Mouse (Mus musculus) spleen, postnatal 10 days (tissue): ENCODE measurements around the gene Gm39566.

Experiments used
- DNase-seq, 2 experiments: peaks; one replicate each; pipeline ENCODE4 v3.0.0; 2021 to 2022; ENCODE audit warnings: low spot score in 2 of 2

Gm39566 gene

DNA sequence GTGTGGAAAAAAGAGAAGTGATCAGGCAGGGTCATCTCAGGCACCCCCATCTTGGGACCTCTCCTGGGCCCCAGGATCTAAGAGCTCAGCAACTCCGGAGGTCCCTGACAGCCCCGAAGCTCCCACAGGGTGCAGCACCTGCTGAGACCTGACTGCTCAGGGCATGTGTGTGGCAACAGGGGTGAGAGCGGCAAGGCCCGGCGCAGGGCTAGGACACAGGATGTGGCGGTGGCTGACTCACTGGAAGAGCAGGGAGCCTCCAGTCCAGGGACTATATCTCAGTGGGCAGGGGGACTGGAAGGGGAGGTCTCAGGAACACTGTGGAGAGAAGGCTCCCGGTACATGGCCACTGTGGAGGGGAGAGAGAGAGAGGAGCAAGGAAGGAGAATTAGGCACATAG lies 17.2 kb downstream of the Gm39566 start:
- DNase-seq: no peak

DNA sequence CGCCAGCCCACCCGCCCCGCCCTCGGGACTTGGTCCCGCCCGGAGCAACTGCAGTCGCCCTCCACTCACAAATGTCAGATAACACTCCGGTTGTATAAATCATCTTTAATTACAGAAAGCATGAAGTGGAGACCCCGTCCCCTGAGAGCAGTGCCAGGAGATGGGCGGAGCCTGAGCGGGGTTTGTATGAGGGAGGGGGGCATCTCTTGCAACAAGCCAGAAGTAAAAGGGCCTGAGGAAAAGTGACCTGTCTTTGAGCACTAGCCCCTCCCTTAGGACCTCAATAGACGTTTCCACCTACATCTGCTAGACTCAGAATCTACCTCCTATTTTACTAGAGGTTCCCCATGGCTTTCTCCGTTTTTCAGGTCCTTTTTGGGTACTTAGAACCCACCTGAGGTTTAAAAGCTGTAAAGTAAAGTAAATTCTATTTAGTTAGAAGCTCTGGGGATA lies 19.1 kb downstream of the Gm39566 start:
- no peak for DNase-seq

DNA sequence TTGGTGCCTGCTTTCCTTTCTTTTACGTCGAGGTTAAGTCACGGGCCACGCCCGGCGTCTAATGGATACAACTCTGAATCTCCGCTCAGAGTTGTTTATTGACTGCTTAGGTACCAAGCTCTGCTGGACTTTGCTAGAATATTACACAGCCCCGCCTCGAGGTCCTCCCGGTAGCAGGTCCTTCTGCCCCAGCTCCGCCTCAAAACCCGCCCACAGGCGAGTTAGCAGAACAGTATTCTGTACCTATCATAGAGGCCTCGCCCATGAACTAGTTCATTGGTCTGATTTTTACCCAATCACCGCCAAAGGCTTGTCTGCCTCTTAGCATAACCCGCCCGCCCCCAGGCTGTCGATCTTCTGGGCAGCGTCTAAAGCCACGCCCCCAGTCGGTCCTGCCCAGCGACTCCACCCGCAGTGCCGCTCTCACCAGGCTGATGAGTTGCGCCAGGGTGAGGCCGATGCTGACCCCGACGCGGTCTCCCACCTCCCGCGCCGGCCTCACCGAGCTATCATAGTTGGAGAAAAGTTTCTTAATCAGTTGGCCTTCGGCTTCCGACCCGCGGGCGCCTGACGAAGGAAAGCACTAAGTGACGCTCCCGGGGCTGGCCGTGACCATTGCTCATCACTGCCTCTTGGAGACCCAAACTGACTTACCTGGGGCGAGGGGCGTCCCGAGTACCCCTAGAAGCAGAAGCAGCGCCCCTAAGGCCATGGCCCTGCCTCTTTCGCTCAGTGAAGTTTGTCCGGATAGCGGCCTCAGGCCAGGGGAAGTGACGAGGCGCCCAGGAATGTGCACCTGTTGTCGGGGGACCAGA lies 19.7 kb downstream of the Gm39566 start, which contains the start of gene Chrnb1:
Gene Chrnb1, minus strand, starts transcription at position 776 of the 815 bp plus-strand sequence.
- peak; percentile 84 to 96 for DNase-seq

DNA sequence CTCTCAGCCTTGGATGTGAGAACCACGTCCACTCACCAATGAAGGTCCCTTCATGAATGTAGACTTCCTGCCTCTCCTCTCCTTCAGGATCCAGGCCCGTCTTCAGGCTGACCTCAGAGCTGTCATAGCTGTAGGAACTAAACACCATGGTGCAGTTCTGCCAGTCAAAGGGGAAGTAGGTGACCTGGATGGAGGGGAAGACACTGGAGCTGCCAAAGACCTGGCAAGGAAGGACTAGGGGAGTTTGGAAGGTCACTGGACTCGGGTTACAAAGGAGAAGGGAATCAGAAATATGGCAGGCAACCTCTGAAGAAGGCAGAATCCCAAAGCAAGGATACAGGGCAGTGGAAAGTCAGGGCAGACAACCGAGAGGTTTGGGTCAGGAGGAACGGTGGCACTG lies 21.7 kb downstream of the Gm39566 start:
- no peak for DNase-seq

DNA sequence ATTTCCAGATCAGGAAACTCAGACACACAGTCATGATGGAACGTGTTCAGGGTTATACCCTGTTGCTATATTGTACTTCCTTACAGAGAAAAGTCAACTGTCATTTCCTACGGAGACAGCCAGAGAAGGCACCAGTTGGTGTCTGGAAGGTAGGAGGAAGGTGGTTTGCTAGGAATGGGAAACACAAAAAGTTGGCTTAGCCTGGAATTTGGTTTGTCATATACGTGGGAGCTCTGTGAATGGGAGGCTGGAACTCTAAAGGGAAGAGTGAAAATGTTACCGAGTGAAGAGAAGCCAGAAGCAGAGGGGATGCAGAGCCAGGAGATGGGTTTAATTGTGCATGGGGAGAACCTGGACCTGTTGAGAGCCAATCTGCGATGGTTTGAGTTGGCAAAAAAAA lies 23.7 kb downstream of the Gm39566 start:
- DNase-seq: no peak

DNA sequence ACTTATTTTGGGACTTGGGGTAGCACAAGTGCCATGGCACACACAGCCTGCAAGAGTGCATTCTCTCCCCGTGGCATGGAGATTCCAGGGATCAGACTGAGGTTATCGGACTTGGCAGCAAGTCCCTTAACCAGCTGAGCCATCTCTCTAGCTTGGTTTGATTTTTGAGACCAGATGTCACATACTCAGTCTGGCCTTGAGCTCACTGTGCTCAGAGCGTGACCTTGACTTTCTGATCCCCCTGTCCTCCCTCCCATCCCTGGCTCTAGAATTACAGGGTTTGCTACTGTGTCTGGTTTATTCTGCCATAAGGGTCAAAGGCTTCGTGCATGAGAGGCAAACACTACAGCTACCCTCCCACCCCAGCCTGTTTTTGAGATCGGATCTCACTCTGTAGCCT lies 25.7 kb downstream of the Gm39566 start:
- DNase-seq: no peak

DNA sequence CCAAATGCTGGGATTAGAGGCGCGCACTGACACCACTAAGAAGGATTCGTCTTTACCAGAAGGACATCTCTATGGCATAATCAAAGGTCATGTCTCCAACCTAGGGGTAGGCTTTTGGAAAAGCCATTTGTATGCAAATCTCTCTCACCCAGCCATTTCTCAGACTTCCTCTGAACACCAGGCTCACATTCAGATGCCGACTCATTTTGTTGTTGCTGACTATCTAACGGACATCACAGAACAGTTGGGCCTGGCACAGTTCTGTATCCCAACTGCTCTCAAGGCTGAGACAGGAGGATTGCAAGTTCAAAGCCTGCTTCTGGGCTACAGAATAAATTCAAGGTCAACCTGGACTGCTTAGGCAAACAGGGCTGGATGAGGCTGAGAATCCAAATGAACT lies 27.8 kb downstream of the Gm39566 start:
- no peak for DNase-seq

DNA sequence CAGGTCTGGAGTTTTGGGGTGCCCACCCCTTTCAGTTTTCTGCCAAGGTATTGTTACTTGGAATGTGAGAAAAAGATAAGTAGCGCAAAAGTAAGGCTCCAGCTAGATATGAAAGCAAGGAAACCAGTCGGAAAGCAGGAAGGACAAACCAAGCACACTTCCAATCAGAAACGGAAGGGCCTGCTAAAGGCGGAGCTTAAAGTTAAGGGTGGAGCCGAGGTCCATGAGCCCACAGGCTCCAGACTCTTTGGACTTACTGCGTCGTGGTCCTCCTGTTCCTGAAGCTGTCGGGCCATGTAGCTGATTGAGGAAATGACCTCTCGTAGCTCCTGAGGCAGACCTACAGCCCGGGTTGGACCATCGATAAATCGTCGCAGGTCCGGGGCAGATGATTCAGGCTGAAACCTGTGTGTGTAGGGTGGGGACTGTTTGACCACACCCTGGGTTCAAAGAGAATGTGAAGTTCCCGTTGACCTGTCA lies 30.3 kb downstream of the Gm39566 start:
- peak in 1 of 2 experiments; percentile 48 for DNase-seq

DNA sequence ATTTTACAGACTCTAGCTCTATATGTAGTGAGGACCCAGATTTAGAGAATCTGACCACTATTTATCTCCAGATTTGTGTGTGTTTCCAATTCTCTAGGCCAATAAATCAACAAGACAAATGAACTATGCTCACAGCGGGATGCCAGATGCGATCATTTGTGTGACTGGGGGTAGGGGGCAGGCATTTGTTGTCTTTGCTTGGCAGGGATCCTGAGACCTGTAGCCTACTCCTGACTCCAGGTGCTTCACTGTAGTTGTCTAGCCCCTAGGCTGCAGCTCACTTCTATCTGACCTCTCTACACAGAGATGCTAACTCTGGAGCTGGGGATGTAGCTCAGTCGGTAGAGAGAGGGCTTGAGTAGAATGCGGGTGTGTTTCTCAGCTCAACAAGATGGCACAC lies 33.3 kb downstream of the Gm39566 start:
- no peak for DNase-seq

DNA sequence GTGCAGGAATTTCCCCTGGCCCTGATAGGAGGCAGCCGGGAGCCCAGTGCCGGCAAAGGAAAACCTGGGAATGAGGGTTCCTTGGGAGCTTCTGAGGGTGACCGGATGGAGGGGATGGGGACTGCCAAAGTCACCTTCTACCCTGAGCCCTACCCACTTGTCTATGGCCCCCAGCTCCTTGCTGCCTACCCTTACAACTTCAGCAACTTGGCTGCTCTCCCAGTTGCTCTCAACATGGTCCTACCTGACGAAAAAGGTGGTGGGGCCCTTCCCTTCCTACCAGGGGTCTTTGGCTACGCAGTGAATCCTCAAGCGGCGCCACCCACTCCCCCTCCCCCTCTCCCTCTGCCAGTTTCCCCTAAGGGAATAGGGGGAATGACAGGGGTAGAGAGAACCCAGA lies 36.1 kb downstream of the Gm39566 start:
- DNase-seq: no peak

DNA sequence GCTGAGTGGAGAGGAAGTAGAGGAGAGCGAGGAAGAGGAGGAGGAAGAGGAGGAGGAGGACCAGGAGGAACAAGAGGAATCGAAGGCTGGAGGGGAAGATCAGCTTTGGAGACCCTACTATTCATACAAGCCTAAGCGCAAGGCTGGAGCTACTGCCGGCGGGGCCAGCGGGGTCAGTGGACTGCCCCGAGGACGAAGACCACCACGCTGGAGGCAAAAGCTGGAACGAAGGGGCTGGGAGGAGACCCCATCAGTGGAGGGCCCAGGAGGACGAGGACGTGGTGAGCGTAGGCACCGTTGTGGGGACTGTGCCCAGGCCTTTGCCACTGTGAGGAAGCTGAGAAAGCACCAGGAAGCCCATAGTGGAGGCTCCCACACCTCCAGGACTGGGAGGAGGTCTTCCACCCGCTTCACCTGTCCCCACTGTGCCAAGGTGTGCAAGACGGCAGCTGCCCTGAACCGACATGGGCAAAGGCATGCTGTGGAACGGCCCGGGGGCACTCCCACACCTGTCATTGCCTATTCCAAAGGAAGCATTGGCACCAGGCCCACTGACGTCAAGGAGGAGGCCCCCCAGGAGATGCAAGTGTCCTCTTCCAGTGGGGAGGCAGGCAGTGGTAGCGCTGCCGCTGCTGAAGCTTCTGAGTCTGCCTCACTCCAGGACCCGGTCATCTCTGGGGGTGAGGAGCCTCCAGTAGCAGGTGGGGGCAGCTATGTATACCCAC lies 36.7 kb downstream of the Gm39566 start:
- no peak for DNase-seq

DNA sequence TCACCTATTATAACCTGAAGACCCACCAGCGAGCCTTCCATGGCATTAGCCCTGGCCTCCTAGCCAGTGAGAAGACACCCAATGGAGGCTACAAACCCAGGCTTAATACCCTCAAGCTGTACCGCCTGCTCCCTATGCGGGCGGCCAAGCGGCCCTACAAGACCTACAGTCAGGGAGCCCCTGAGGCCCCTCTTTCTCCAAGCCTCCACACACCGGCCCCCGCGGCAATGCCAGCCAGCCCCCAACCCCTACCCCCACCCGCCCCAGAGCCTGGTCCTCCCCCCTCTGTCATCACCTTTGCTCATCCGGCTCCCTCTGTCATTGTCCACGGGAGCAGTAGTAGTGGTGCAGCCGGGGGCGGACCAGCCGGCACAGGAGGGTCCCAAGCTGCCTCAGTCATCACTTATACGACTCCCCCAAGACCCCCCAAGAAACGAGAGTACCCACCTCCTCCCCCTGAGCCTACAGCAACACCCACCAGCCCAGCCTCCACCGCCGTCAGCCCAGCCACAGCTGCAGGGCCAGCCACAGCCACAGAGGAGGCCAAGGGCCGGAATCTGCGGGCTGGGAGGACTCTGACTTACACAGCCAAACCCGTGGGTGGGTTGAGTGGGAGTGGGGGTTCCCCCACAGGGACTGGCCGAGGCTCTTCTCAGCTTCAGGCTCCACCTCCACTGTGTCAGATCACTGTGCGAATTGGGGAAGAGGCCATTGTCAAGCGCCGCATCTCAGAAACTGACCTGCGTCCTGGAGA lies 37.4 kb downstream of the Gm39566 start:
- no peak for DNase-seq

DNA sequence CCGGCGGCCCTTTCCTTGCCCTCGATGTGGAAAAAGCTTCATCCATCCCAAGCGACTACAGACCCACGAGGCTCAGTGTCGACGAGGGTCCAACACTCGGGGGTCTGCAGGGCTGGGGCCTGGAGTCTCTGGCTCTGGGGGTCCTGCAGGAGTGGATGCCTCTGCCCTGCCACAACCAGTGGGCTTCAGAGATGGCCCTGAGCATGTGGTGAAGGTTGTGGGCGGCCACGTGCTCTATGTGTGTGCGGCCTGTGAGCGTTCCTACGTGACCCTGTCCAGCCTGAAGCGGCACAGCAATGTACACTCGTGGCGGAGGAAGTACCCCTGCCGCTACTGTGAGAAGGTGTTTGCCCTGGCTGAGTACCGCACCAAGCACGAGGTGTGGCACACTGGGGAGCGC lies 38.6 kb downstream of the Gm39566 start:
- no peak for DNase-seq

DNA sequence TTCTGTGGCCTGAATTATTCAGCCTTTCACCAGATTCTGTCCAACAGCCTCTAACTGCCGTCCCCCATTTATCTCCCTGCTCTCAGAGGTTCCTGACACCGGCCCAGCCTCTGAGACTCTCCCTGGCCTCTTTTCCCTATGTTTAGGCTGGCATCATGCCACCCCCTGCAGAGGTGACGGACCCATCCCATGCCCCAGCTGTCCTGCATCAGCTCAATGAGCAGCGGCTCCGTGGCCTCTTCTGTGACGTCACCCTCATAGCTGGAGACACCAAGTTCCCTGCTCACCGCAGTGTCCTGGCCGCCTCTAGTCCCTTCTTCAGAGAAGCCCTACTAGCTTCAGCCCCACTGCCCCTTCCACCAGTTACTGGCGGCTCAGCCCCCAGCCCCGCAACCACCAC lies 39.4 kb downstream of the Gm39566 start:
- DNase-seq: no peak

DNA sequence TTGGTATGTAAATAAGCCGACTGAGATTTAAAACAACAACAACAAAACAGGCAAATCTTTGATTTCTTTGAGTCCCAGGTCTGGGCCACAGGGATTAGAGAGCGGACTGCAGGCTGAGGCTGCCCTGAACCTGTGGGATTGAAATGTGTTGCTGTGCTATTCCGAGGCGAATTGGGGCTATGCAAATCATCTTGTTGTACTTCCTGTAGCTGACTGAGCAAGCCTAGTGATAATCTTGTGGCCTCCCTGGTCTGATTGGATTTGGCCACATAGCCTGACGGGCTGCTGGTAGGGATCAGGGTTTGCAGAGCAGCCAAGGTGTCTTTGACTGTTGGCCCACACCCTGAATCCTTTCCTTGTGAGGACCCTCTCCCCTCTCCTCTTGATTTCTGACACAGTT lies 40.1 kb downstream of the Gm39566 start:
- DNase-seq: no peak

DNA sequence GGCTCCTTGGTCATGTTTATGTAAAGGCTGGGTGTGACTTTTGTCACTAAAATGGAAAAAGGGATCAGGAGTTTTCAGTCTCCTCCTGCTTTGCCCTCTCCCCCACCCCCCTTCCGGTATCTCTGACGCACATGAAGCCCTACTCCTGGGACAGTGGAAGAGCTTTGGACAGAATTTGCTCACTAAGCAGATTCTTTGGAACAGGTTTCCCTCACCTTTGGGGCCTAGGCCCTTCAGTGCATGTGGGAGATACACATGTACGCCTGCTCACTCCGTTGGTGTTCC lies 47.5 kb downstream of the Gm39566 start:
- no peak for DNase-seq

DNA sequence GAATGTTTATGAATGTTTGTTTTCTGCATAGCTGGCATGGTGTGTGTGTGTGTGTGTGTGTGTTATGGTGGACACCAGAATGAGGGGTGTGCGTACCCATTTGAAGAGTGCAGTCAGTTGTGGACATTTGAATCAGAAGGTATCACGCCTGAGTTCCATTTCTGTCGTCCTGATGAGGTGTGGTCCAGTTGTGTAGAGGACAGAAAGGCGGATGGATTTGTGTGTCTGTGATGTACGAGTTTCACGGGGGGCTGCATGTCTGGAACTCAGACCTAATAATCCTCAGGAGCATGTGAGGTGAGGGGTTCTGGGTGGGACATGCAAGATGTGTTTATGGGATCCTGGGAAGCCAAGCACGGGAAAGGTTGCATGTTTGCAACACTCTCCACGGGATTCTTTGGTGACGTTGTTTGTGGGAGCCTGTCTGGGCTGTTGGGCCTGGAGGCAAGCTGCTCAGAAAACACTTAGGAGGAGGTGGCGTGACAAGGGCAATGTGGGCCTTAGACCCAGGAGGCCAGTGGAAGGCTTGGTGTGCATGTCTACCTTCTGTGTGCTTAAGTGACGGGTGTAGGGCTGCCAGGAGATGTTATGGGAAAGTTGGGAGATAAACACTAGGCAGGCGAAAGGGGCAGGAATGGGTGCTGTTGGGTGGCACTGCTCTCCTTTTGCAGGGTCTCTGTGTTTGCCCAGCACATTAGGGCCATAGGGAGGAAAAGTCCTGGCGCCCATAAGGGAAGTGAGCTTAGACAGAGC lies 48.0 kb downstream of the Gm39566 start:
- no peak for DNase-seq

DNA sequence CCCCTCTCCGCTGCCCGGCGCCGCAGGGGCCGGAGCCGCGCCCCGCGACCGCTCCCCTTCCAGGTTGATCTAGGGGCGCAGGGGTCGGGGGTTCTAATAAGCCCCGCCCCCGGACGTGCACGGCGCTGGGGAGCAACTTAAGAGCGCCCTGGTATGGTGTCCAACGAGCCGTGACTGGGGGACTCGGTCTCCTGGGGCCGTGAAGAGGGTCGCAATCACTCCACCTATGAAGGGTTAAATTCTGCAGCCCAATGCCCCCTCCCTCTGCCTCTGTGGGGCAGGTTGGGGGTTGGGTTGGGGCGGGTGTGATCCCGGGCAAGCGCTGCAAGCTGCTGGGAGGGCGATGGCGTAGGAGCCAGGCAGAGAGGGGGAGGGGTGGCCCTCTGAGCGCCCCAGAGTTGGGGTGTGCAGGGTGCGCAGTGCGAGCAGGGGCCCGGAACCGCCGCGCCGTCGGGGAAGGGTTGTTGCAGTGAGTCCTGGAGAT lies 48.9 kb downstream of the Gm39566 start:
- DNase-seq: peak; percentile 55 to 80

DNA sequence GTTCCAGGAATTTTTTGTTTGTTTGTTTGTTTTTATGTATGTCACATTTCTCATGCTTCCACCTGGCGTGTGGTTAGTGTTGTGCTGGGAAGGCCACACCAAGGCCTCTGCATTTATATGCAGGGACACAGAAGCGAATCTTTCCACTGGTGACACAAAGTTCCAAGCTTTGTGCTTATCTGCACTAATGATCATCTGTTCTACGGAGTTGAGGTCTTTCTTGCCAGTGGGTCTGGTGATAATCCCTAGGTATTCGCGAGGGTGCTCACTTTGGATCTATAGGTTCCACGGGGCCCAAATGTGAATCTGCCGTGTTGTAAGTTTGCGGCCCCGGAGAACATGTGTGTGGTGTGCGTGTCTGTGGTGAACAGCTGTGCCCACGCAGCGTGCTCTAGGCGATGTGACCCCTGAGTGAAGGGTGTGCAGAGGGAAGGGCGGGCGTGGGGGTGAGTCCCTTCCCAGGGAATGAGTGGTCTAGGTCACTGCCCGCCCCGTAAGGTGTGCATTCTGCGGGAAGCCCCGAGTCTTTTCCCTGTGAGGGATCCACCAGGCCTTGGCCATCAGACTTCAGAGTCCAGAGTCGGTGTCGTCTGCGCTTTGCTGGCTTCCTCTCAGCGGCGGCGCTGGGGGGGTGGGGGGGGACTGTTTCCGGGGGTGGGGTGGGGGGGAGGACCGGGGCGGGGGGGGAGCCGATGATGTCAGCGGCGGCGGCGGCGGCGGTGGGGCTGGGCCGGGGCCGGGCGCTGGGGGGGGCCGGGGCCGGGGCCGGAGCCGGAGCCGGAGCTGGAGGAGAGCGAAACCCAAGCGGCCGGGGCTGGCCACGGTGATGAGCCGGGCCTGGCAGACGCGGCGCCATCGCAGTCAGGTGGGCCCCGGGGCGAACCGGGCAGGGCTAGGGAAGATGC lies 49.6 kb downstream of the Gm39566 start, which contains the start of gene Zbtb4:
Gene Zbtb4, plus strand, starts transcription at position 692 of the 905 bp plus-strand sequence.
- peak in 1 of 2 experiments; percentile 52 for DNase-seq

DNA sequence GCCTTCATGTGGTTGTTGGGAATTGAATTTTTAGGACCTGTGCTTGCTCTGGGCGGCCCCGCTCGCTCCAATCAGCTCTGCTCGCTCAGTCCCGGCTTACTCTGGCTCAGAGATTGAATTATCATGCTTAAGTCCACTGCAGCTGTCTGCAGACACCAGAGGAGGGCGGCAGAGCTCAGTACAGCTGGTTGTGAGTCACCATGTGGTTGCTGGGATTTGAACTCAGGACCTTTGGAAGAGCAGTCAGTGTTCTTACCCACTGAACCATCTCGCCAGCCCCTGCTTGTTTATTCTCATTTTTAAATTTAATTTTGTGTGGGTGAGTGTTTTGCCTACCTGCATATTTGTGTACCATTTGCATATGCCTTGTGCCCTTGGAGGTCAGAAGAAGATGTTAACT lies 51.5 kb downstream of the Gm39566 start:
- DNase-seq: peak in 1 of 2 experiments; percentile 41
